9 mouse cellular contexts compared by ENCODE assay signal in genomic region chr9:41377701-41378626, GRCm38 (mm10).
DNase-seq lines count a peak whose midpoint lies in the region; ATAC-seq lines count a peak whose summit lies in the region.
"Had no signal": no experiment of that assay in that cellular context is flagged by ENCODE, and none has a peak within 500 bp of the region (broad histone marks: within the 10 kb centered on the region; RNA-seq: fewer than 3 reads in every experiment).

No protein-coding gene starts in this region.

- no peak for DNase-seq in kidney, postnatal 14 days
- no peak for DNase-seq in cerebellum, adult 9-11 months
- DNase-seq in adrenal gland, postnatal 10 days: no peak
- no peak for DNase-seq in liver
- DNase-seq: cerebellum, adult 9-10 months had no signal

- no peaks in the 10 kb centered on the region for H3K9me3 ChIP-seq in kidney, embryonic 14.5 days (ENCODE audit: control insufficient read depth, low read length)
- H3K9me3 ChIP-seq in embryonic facial prominence, embryonic 12.5 days: no peaks in the 10 kb centered on the region
- no peaks in the 10 kb centered on the region for H3K9me3 ChIP-seq in intestine, embryonic 15.5 days
- H3K9me3 ChIP-seq in neural tube, embryonic 15.5 days (replicated peaks): no peaks in the 10 kb centered on the region

- 0 out of 2 replicates have a peak, but pooled peaks have one; percentile 34 for ATAC-seq in kidney, embryonic 14.5 days (ENCODE audit: low FRiP score, low TSS enrichment)
- ATAC-seq in embryonic facial prominence, embryonic 12.5 days (ENCODE audit: insufficient number of reproducible peaks, insufficient read depth, low FRiP score, low TSS enrichment): peak; percentile 35; the same call in 1 of the 2 replicates
- ATAC-seq in intestine, embryonic 15.5 days: no peak
- ATAC-seq in neural tube, embryonic 15.5 days (ENCODE audit: low FRiP score): peak; percentile 75

- no peaks in the 10 kb centered on the region for H3K36me3 ChIP-seq in kidney, embryonic 14.5 days (ENCODE audit: control insufficient read depth, insufficient read depth, low read length)
- no peaks in the 10 kb centered on the region for H3K36me3 ChIP-seq in embryonic facial prominence, embryonic 12.5 days
- H3K36me3 ChIP-seq in intestine, embryonic 15.5 days: no peaks in the 10 kb centered on the region
- H3K36me3 ChIP-seq in neural tube, embryonic 15.5 days: no peaks in the 10 kb centered on the region

- WGBS in kidney, embryonic 14.5 days: 56% methylated on average over 18 of the region's 18 CpGs
- 42% methylated on average over 18 of the region's 18 CpGs for WGBS in embryonic facial prominence, embryonic 12.5 days
- WGBS in intestine, embryonic 15.5 days: 48% methylated on average over 18 of the region's 18 CpGs
- 11% methylated on average over 18 of the region's 18 CpGs for WGBS in neural tube, embryonic 15.5 days

- H3K4me3 ChIP-seq in kidney, embryonic 14.5 days (ENCODE audit: low read length): no peak overlapping the region
- peak overlapping the region; percentile 16 for H3K4me3 ChIP-seq in embryonic facial prominence, embryonic 12.5 days
- H3K4me3 ChIP-seq in intestine, embryonic 15.5 days (replicated peaks): no peak overlapping the region
- peak overlapping the region; percentile 38 for H3K4me3 ChIP-seq in neural tube, embryonic 15.5 days (replicated peaks)

- peak overlapping the region; percentile 13; the same call in 1 of the 2 replicates for H3K4me2 ChIP-seq in kidney, embryonic 14.5 days (replicated peaks; ENCODE audit: low read depth, low read length)
- H3K4me2 ChIP-seq in embryonic facial prominence, embryonic 12.5 days (replicated peaks): peak overlapping the region; percentile 59
- H3K4me2 ChIP-seq in intestine, embryonic 15.5 days (replicated peaks): peak overlapping the region; percentile 31; the same call in 1 of the 2 replicates
- H3K4me2 ChIP-seq in neural tube, embryonic 15.5 days: peak overlapping the region; percentile 62

- H3K9ac ChIP-seq in kidney, embryonic 14.5 days (ENCODE audit: low read depth, low read length): 0 out of 2 replicates have a peak overlapping the region, but pooled peaks have one; percentile 24
- H3K9ac ChIP-seq in embryonic facial prominence, embryonic 12.5 days: peak overlapping the region; percentile 48
- peak overlapping the region; percentile 4; the same call in 1 of the 2 replicates for H3K9ac ChIP-seq in intestine, embryonic 15.5 days
- peak overlapping the region; percentile 70 for H3K9ac ChIP-seq in neural tube, embryonic 15.5 days (replicated peaks)

- H3K27ac ChIP-seq in kidney, embryonic 14.5 days (ENCODE audit: low read depth, low read length): peak overlapping the region; percentile 70
- H3K27ac ChIP-seq in embryonic facial prominence, embryonic 12.5 days: peak overlapping the region; percentile 86
- 0 out of 2 replicates have a peak overlapping the region, but pooled peaks have one; percentile 40 for H3K27ac ChIP-seq in intestine, embryonic 15.5 days
- peak overlapping the region; percentile 93 for H3K27ac ChIP-seq in neural tube, embryonic 15.5 days (replicated peaks)

- H3K27me3 ChIP-seq in kidney, embryonic 14.5 days (ENCODE audit: control insufficient read depth, insufficient read depth, low read length): no peaks in the 10 kb centered on the region
- H3K27me3 ChIP-seq in embryonic facial prominence, embryonic 12.5 days: no peaks in the 10 kb centered on the region
- H3K27me3 ChIP-seq in intestine, embryonic 15.5 days (replicated peaks): no peaks in the 10 kb centered on the region
- no peaks in the 10 kb centered on the region for H3K27me3 ChIP-seq in neural tube, embryonic 15.5 days (replicated peaks)

- H3K4me1 ChIP-seq in kidney, embryonic 14.5 days (ENCODE audit: control insufficient read depth, insufficient read depth, low read length): peaks cover 21% of the 10 kb centered on the region
- peaks cover 48% of the 10 kb centered on the region for H3K4me1 ChIP-seq in embryonic facial prominence, embryonic 12.5 days
- peaks cover 13% of the 10 kb centered on the region for H3K4me1 ChIP-seq in intestine, embryonic 15.5 days (replicated peaks)
- H3K4me1 ChIP-seq in neural tube, embryonic 15.5 days: peaks cover 67% of the 10 kb centered on the region

Comparison
In these comparisons a context has a peak if more than half of its experiments do, and no peak if none do; other contexts are left out.
1. H3K27ac ChIP-seq: peak in every context shown above with its lines; median percentile 93 in neural tube, embryonic 15.5 days; 86 in embryonic facial prominence, embryonic 12.5 days; 70 in kidney, embryonic 14.5 days; 40 in intestine, embryonic 15.5 days.
2. H3K4me3 ChIP-seq: peak in embryonic facial prominence, embryonic 12.5 days (single experiment) and neural tube, embryonic 15.5 days (single experiment); none in kidney, embryonic 14.5 days (single experiment) and intestine, embryonic 15.5 days (single experiment).
3. H3K9ac ChIP-seq: peak in every context shown above with its lines; median percentile 70 in neural tube, embryonic 15.5 days; 48 in embryonic facial prominence, embryonic 12.5 days; 24 in kidney, embryonic 14.5 days; 4 in intestine, embryonic 15.5 days.
4. Peak in every context shown above with its lines, with median percentiles within 50 percentile points of each other: H3K4me2 ChIP-seq.